Mouse (Mus musculus) CH12.LX (cell line): ENCODE results near the gene Btbd2.

Experiments
- BHLHE40 ChIP-seq: IDR thresholded peaks from 2 replicates; pipeline ENCODE4 v1.6.1; 2011; ENCODE audit warnings: mild to moderate bottlenecking, low read depth, low read length, improper control_type of control experiment
- CHD1 ChIP-seq: IDR thresholded peaks from 2 replicates; pipeline ENCODE4 v1.6.1; 2012; ENCODE audit warnings: low read depth, low read length, improper control_type of control experiment, inconsistent platforms
- CHD2 ChIP-seq: IDR thresholded peaks from 2 replicates; pipeline ENCODE4 v1.6.1; 2011; ENCODE audit warnings: low read length, improper control_type of control experiment
- CTCF ChIP-seq, 2 experiments: IDR thresholded peaks in 1 of 2; conservative IDR thresholded peaks in 1 of 2; 2 replicates each; pipeline ENCODE4 v1.5.1; 2011 to 2012; ENCODE audit warnings: low read depth in 2 of 2, low read length in 2 of 2, improper control_type of control experiment in 1 of 2, inconsistent platforms in 1 of 2, mild to moderate bottlenecking in 1 of 2, moderate library complexity in 1 of 2
- GABPA ChIP-seq: IDR thresholded peaks from 2 replicates; pipeline ENCODE4 v1.6.1; 2012; ENCODE audit warnings: low read depth, low read length, improper control_type of control experiment, inconsistent platforms; ENCODE audit not compliant: insufficient replicate concordance
- HCFC1 ChIP-seq: IDR thresholded peaks from 2 replicates; pipeline ENCODE4 v1.6.1; 2012; ENCODE audit warnings: low read depth, mild to moderate bottlenecking, inconsistent platforms, low read length, improper control_type of control experiment
- KAT2A ChIP-seq: IDR thresholded peaks from 2 replicates; pipeline ENCODE4 v1.6.1; 2012; ENCODE audit warnings: low read length, improper control_type of control experiment, inconsistent platforms; ENCODE audit not compliant: insufficient replicate concordance
- MAFK ChIP-seq: IDR thresholded peaks from 2 replicates; pipeline ENCODE4 v1.6.1; 2011; ENCODE audit warnings: low read length, improper control_type of control experiment; ENCODE audit not compliant: insufficient replicate concordance
- POLR2A ChIP-seq: IDR thresholded peaks from 2 replicates; pipeline ENCODE4 v1.6.1; 2011; ENCODE audit warnings: low read depth, mild to moderate bottlenecking, improper control_type of control experiment, low read length
- POLR2AphosphoS2 ChIP-seq: IDR thresholded peaks from 2 replicates; pipeline ENCODE4 v1.6.1; 2011; ENCODE audit warnings: low read depth, low read length, improper control_type of control experiment
- TCF12 ChIP-seq: IDR thresholded peaks from 2 replicates; pipeline ENCODE4 v1.6.1; 2014; ENCODE audit warnings: low read depth, mild to moderate bottlenecking, inconsistent platforms, low read length, improper control_type of control experiment
- USF2 ChIP-seq: conservative IDR thresholded peaks from 2 replicates; pipeline ENCODE4 v1.6.1; 2011; ENCODE audit warnings: low read depth, low read length, improper control_type of control experiment
- ZC3H11A ChIP-seq: IDR thresholded peaks from 2 replicates; pipeline ENCODE4 v1.6.1; 2012; ENCODE audit warnings: low read depth, mild to moderate bottlenecking, inconsistent platforms, low read length, improper control_type of control experiment

- TF ChIP-seq CHD1 = no peak
- TF ChIP-seq TCF12 = no peak
- no peak for TF ChIP-seq HCFC1
- TF ChIP-seq BHLHE40 = no peak
- no peak for TF ChIP-seq USF2
- no peak for TF ChIP-seq POLR2A
- TF ChIP-seq CTCF (conservative IDR thresholded peaks at IDR 0.05 in 1 of 2, IDR thresholded peaks at IDR 0.05 in 1 of 2; ENCODE audit: low read depth in 2 of 2, low read length in 2 of 2) = no peak
- no peak for TF ChIP-seq CHD2
- no peak for TF ChIP-seq ZC3H11A
- no peak for TF ChIP-seq MAFK
- TF ChIP-seq POLR2AphosphoS2 = no peak
- no peak for TF ChIP-seq GABPA
- no peak for TF ChIP-seq KAT2A
Observed at GRCm38 (mm10) chr10:80674851-80675404, 18.1 kb upstream of the Btbd2 start.
